ENCODE assay signal across 8 mouse cellular contexts in genomic region chr11:55405601-55406469, GRCm38 (mm10). TPM values are rescaled to one million over a fixed set of nuclear protein-coding genes. Genes with fewer than 3 reads are reported as not detected.
DNase-seq lines count a peak whose midpoint lies in the region; ATAC-seq and TF ChIP-seq lines count a peak whose summit lies in the region.

No protein-coding gene starts in this region.

- 62% methylated on average over 8 of the region's 8 CpGs for WGBS in heart, embryonic 13.5 days
- WGBS in limb, embryonic 14.5 days, result 53% methylated on average over 8 of the region's 8 CpGs

- peaks cover 9% of the 10 kb centered on the region for H3K4me1 ChIP-seq in heart, embryonic 13.5 days
- H3K4me1 ChIP-seq in limb, embryonic 14.5 days (ENCODE audit: control insufficient read depth, insufficient read depth, low read length), result no peaks in the 10 kb centered on the region

- in situ Hi-C loops in Patski (cut with MboI; ENCODE audit: low pct_unique_long_range_greater_than_20kb), result no loop called here

- peaks cover 100% of the 10 kb centered on the region for H3K36me3 ChIP-seq in heart, embryonic 13.5 days
- H3K36me3 ChIP-seq in limb, embryonic 14.5 days (ENCODE audit: control insufficient read depth, insufficient read depth, low read length), result peaks cover 99% of the 10 kb centered on the region

- H3K9ac ChIP-seq in heart, embryonic 13.5 days, result no peak overlapping the region
- H3K9ac ChIP-seq in limb, embryonic 14.5 days (ENCODE audit: low read depth, low read length, severe bottlenecking), result no peak overlapping the region

- H3K9me3 ChIP-seq in heart, embryonic 13.5 days, result no peaks in the 10 kb centered on the region
- H3K9me3 ChIP-seq in limb, embryonic 14.5 days (ENCODE audit: control insufficient read depth, low read length), result no peaks in the 10 kb centered on the region

- no peak overlapping the region for H3K4me3 ChIP-seq in heart, embryonic 13.5 days
- no peak overlapping the region for H3K4me3 ChIP-seq in limb, embryonic 14.5 days (replicated peaks; ENCODE audit: low read length)

- POLR2A ChIA-PET in Patski (lab: Charles Lee), result interaction anchor here (0.7 to 4.7 kb wide), 2 partner anchors 13 to 17 kb away, joined by 4 to 24 read pairs; partner anchors contain the start of gene Sparc

- ATAC-seq in Patski, result peak; percentile 81
- ATAC-seq in heart, embryonic 13.5 days (ENCODE audit: extremely low read depth, insufficient number of reproducible peaks, low FRiP score, low TSS enrichment), result no peak; the same call in 1 of the 2 replicates
- ATAC-seq in limb, embryonic 14.5 days (ENCODE audit: low FRiP score, low read depth), result no peak
- no peak for ATAC-seq in inflammation-experienced regulatory T-cells, adult 6 months

- no peak for TF ChIP-seq POLR2A in limb, embryonic 14.5 days (IDR thresholded peaks at IDR 0.05; ENCODE audit: borderline replicate concordance, extremely low read depth, insufficient read depth, insufficient read length)

- H3K27ac ChIP-seq in heart, embryonic 13.5 days (replicated peaks), result peak overlapping the region; percentile 68
- H3K27ac ChIP-seq in limb, embryonic 14.5 days (replicated peaks; ENCODE audit: low read depth, low read length), result peak overlapping the region; percentile 26; the same call in 1 of the 2 replicates

- H3K27me3 ChIP-seq in Patski, result no peaks in the 10 kb centered on the region
- H3K27me3 ChIP-seq in heart, embryonic 13.5 days (replicated peaks), result no peaks in the 10 kb centered on the region
- H3K27me3 ChIP-seq in limb, embryonic 14.5 days (ENCODE audit: control insufficient read depth, insufficient read depth, low read length), result no peaks in the 10 kb centered on the region

- TF ChIP-seq CTCF in Patski (IDR thresholded peaks at IDR 0.05), result no peak

- CTCF ChIA-PET in Patski (lab: Charles Lee), result interaction anchor here (0.8 to 4.6 kb wide), 8 partner anchors 10 to 196 kb away, joined by 3 to 27 read pairs (median 5); no protein-coding TSS in a partner anchor

- H3K4me2 ChIP-seq in heart, embryonic 13.5 days, result no peak overlapping the region
- H3K4me2 ChIP-seq in limb, embryonic 14.5 days (replicated peaks; ENCODE audit: low read depth, low read length, severe bottlenecking), result no peak overlapping the region

- peak; percentile 78 for DNase-seq in 3134 (ENCODE audit: extremely low read depth, insufficient read length, low spot score)
- DNase-seq in Patski (ENCODE audit: low read depth, low spot score), result peak; percentile 79
- no peak for DNase-seq in limb, embryonic 14.5 days (ENCODE audit: low spot score)
- no peak for DNase-seq in ovary, postnatal 10 days (ENCODE audit: low spot score)
- DNase-seq in right cerebral cortex, postnatal 36 days (ENCODE audit: low spot score in 2 of 2), result no peak
- no peak for DNase-seq in right cerebral cortex, postnatal 4 days

RNA-seq across cellular contexts. Expression of gene Sparc, which starts 17.1 kb away (rescaled TPM):
- polyA plus RNA-seq in Patski (2021), result 789 TPM
- 1,654 and 1,741 TPM in 2 replicates for polyA plus RNA-seq in heart, embryonic 13.5 days (2015; fragmentation: Nextera tagmentation; extraction: Ambion mirVana)
- 1,741 and 2,064 TPM in 2 replicates for polyA plus RNA-seq in limb, embryonic 14.5 days (2012; rRNA removed)
- 2,065 and 2,257 TPM in 2 replicates for polyA plus RNA-seq in limb, embryonic 14.5 days (2014; fragmentation: Nextera tagmentation; extraction: Ambion mirVana)
- polyA plus RNA-seq in inflammation-experienced regulatory T-cells, adult 6 months (2017; shearing (Covaris generic)), result not detected

RNA-seq across cellular contexts. Expression of gene Atox1, which starts 55.2 kb away (rescaled TPM):
- 254 TPM for polyA plus RNA-seq in Patski (2021)
- 283 and 302 TPM in 2 replicates for polyA plus RNA-seq in heart, embryonic 13.5 days (2015; fragmentation: Nextera tagmentation; extraction: Ambion mirVana)
- 236 and 256 TPM in 2 replicates for polyA plus RNA-seq in limb, embryonic 14.5 days (2012; rRNA removed)
- 428 and 474 TPM in 2 replicates for polyA plus RNA-seq in limb, embryonic 14.5 days (2014; fragmentation: Nextera tagmentation; extraction: Ambion mirVana)
- 100 to 1,000 TPM; 193 to 267 (median 197) TPM for polyA plus RNA-seq in inflammation-experienced regulatory T-cells, adult 6 months (2017; shearing (Covaris generic))

Comparison
In these comparisons a context has a peak if more than half of its experiments do, and no peak if none do; other contexts are left out.
1. DNase-seq: peak in 3134 (single experiment) and Patski (single experiment); none in limb, embryonic 14.5 days (single experiment), ovary, postnatal 10 days (single experiment), right cerebral cortex, postnatal 36 days (0 of 2) and right cerebral cortex, postnatal 4 days (single experiment).
2. RNA of gene Sparc, which starts 17.1 kb away (polyA plus RNA-seq): 1,741 to 2,257 TPM in limb, embryonic 14.5 days, 1,654 to 1,741 TPM in heart, embryonic 13.5 days and 789 TPM in Patski (single experiment); not detected in inflammation-experienced regulatory T-cells, adult 6 months; every median in the first group is over 100 times any median in the second.